Mouse (Mus musculus) layer of hippocampus, adult 2 months (tissue): ENCODE results near the gene Trim31. TPM values are rescaled to one million over a fixed set of nuclear protein-coding genes. Genes with fewer than 3 reads are reported as not detected.

Experiments used
- DNase-seq, 2 experiments: peaks; one replicate each; pipeline ENCODE4 v3.0.0; 2022; ENCODE audit warnings: low spot score in 2 of 2
- H3K27ac ChIP-seq: fragments of 200-600 bp; 2 replicates; pipeline ENCODE4 v1.8.1; 2022
- H3K4me3 ChIP-seq: fragments of 200-600 bp; 2 replicates; pipeline ENCODE4 v1.8.1; 2022; ENCODE audit warnings: mild to moderate bottlenecking
- CTCF ChIP-seq: fragments of 200-600 bp; conservative IDR thresholded peaks from 2 replicates; pipeline ENCODE4 v1.8.1; 2022; ENCODE audit warnings: antibody characterized with exemption, mild to moderate bottlenecking, moderate library complexity
- total RNA-seq, 2 experiments: library from RNA; stranded (reverse); gene quantifications; 2 replicates each; pipeline ENCODE4 v1.2.3; 2021

Trim31 gene
- total RNA-seq, 2 experiments from 2014 or later, result 0.15 TPM; not detected in 1

DNA sequence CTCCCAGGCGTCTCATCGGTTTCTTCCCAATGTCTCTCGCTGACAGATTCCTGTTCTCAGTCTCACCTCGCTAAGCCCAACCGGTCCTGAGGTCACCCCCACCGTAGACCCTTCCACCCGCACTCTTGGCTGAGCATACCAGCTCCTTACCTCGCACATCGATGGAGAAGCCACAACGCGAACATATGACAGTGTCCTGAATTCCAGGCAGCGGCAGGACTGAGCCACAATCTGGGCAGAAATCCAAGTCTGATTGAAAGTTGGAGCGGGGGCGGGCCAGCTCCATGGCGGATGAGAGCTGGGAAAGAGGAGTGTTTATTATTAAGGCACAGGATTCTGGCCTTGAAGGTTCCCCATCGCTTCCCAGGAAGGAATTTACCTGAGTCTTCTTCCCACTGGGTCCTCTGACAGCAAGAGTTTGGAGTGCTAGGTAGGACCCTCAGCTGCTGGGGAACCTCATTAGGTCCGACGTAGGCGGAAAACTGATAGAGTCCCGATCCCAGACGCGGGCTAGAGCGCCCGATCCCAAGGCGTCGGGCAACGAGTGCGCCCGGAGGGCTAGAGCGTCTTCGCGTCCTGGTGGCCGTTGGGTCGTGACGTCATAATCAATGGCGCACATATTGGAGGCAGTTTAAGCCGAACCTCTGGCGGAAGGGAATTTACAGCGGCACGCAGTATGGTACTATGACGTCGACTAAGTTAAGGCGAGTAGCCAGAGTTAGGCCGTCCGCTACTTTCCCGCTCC is 60.3 kb downstream of the Trim31 start, which contains the start of the genes Znrd1 and Znrd1as:
Gene Znrd1, minus strand, starts transcription at position 561 of the 745 bp plus-strand sequence.
Gene Znrd1as, plus strand, starts transcription at position 594 of the 745 bp plus-strand sequence.
- DNase-seq, result peak; percentile 95 to 96
- TF ChIP-seq CTCF, result no peak

DNA sequence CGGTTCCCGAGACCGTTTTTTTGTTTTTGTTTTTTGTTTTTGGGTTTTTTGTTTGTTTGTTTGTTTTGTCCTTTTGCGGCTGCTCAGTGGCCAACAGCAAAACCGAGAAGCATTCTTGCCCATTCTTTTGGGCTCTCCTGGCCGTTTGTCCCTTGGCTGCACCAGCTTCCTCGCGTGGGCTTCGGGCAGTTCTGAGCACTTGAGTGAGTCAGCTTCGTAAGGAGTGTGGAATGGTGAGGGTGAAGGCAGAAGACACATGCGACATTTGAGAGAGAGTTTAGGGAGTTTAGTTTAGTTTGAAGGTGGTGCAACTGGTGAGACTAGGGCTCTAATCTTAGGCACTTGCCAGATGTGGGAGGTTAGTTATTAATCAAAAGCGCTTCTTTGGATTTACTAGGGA is 61.0 kb downstream of the Trim31 start:
- H3K4me3 ChIP-seq, result peak overlapping the region; percentile 83
- peak overlapping the region; percentile 97 for H3K27ac ChIP-seq
- TF ChIP-seq CTCF, result no peak
- DNase-seq, result no peak

More for the DNA sequence above, 60.3 kb downstream of the Trim31 start, which contains the start of the genes Znrd1 and Znrd1as:
- H3K4me3 ChIP-seq, result peak within 1 kb of the TSS; percentile 83
- peak within 1 kb of the TSS; percentile 97 for H3K27ac ChIP-seq

Other genes with a start within 250 kb of the Trim31 start
- gene H2-M1, start 225.9 kb upstream of the Trim31 start, total RNA-seq, result not detected
- not detected for gene H2-M10.5, start 125.2 kb upstream of the Trim31 start, total RNA-seq
- gene H2-M10.6, start 85.9 kb upstream of the Trim31 start, total RNA-seq, result not detected
- gene Trim26, start 61.0 kb upstream of the Trim31 start, total RNA-seq, result 10 to 100 TPM; 22.5 to 26.1 TPM
- gene Trim15, start 30.9 kb upstream of the Trim31 start, total RNA-seq, result not detected
- not detected for gene Trim10, start 28.5 kb upstream of the Trim31 start, total RNA-seq
- not detected for gene Trim40, start 8.0 kb upstream of the Trim31 start, total RNA-seq
- gene Rnf39, start 44.8 kb downstream of the Trim31 start, total RNA-seq, result 1 to 10 TPM; 5.2 to 5.3 TPM
- gene Ppp1r11, start 53.6 kb downstream of the Trim31 start, total RNA-seq, result 100 to 1,000 TPM; 132 to 139 TPM
- 10 to 100 TPM; 30.6 to 34.5 TPM for gene Znrd1, start 60.4 kb downstream of the Trim31 start, total RNA-seq
- gene Znrd1as, start 60.5 kb downstream of the Trim31 start, total RNA-seq, result 1 to 10 TPM; 6.2 to 7.3 TPM
- gene 2410137M14Rik, start 83.1 kb downstream of the Trim31 start, total RNA-seq, result not detected
- gene H2-M5, start 91.4 kb downstream of the Trim31 start, total RNA-seq, result 1 to 10 TPM in 1 of 2 experiments, under 1 TPM in 1; 0.37 to 1.2 TPM
- 10 to 100 TPM; 15.0 to 15.8 TPM for gene Zfp57, start 103.0 kb downstream of the Trim31 start, total RNA-seq
- gene Mog, start 125.3 kb downstream of the Trim31 start, total RNA-seq, result 10 to 100 TPM; 42.6 to 45.6 TPM
- 100 to 1,000 TPM; 682 to 738 TPM for gene Gabbr1, start 147.8 kb downstream of the Trim31 start, total RNA-seq
- gene Olfr90, start 190.4 kb downstream of the Trim31 start, total RNA-seq, result not detected
- not detected for gene Olfr91, start 200.2 kb downstream of the Trim31 start, total RNA-seq
- not detected for gene Olfr92, start 222.0 kb downstream of the Trim31 start, total RNA-seq